Mouse (Mus musculus) heart, postnatal 10 days (tissue): ENCODE results near the gene Prdm9. TPM values are rescaled to one million over a fixed set of nuclear protein-coding genes. Genes with fewer than 3 reads are reported as not detected.
A peak's percentile ranks its signal among the peaks of the same experiment; 100 is the strongest.

Experiments used
- DNase-seq, 2 experiments: peaks; one replicate each; pipeline ENCODE4 v3.0.0; 2021
- intact Hi-C: fragments of 180-260 bp; cut with DNase I; formaldehyde crosslinking; loops from one replicate; pipeline ENCODE4 v1.15.1; 2025
- total RNA-seq, 2 experiments: library from RNA; stranded (reverse); gene quantifications; 2 replicates each; pipeline ENCODE4 v1.2.3; 2021

Gene Prdm9
- total RNA-seq, 2 experiments from 2014 or later, result 3.1 to 3.4 TPM

GRCm38 (mm10) chr17:15528887-15529286, 35.3 kb downstream of the Prdm9 start:
- no peak for DNase-seq
- intact Hi-C loops, result loop anchor here (5.0 kb wide), 1 partner anchor 33 kb away; the partner anchor contains the start of gene Prdm9

GRCm38 (mm10) chr17:15527811-15528136, 36.4 kb downstream of the Prdm9 start:
- intact Hi-C loops, result loop anchor here (2.0 to 5.0 kb wide), 2 partner anchors 35 to 187 kb away; partner anchors contain the start of gene Prdm9
- DNase-seq, result no peak

GRCm38 (mm10) chr17:15526986-15527810, 37.0 kb downstream of the Prdm9 start, which contains the start of gene Pdcd2:
TSS of gene Pdcd2 (minus strand) at chr17:15527301.
- intact Hi-C loops, result loop anchor here (2.0 to 5.0 kb wide), 2 partner anchors 35 to 188 kb away; partner anchors contain the start of gene Prdm9
- peak; percentile 96 to 97 for DNase-seq

- intact Hi-C loops, result loop anchor here (2.0 to 5.0 kb wide), 2 partner anchors 36 to 188 kb away; partner anchors contain the start of gene Prdm9
- DNase-seq, result peak; percentile 3 to 7
These were observed 37.9 kb downstream of the Prdm9 start for GRCm38 (mm10) chr17:15526304-15526703.

- intact Hi-C loops, result no loop called here
- no peak for DNase-seq
These were observed 45.4 kb downstream of the Prdm9 start for GRCm38 (mm10) chr17:15518766-15519165.

- no peak for DNase-seq
- intact Hi-C loops, result no loop called here
These were observed 46.0 kb downstream of the Prdm9 start for GRCm38 (mm10) chr17:15518186-15518585.

- no peak for DNase-seq
- intact Hi-C loops, result no loop called here
These were observed 46.4 kb downstream of the Prdm9 start for GRCm38 (mm10) chr17:15517776-15518175.

GRCm38 (mm10) chr17:15510694-15511093, 53.5 kb downstream of the Prdm9 start:
- intact Hi-C loops, result no loop called here
- no peak for DNase-seq

GRCm38 (mm10) chr17:15499656-15500394, 64.3 kb downstream of the Prdm9 start, which contains the start of the genes Psmb1 and Tbp:
TSS of gene Psmb1 (minus strand) at chr17:15499751.
TSS of gene Tbp (plus strand) at chr17:15499888.
- intact Hi-C loops, result loop anchor here (2.0 kb wide), 1 partner anchor 25 kb away; no protein-coding TSS in a partner anchor
- DNase-seq, result peak; percentile 98 to 99

- DNase-seq, result no peak
- intact Hi-C loops, result no loop called here
These were observed 65.4 kb downstream of the Prdm9 start for GRCm38 (mm10) chr17:15498753-15499113.

- intact Hi-C loops, result no loop called here
- DNase-seq, result peak; percentile 96 to 97
These were observed 66.0 kb downstream of the Prdm9 start for GRCm38 (mm10) chr17:15497882-15498752.

Other genes with a start within 250 kb of the Prdm9 start
- gene Dll1, start 187.5 kb downstream of the Prdm9 start, total RNA-seq, result 1 to 10 TPM; 8.4 to 8.5 TPM
- gene Fam120b, start 168.2 kb downstream of the Prdm9 start, total RNA-seq, result 10 to 100 TPM; 10.8 to 11.5 TPM
- 100 to 1,000 TPM; 138 to 142 TPM for gene Psmb1, start 64.6 kb downstream of the Prdm9 start, total RNA-seq
- 10 to 100 TPM; 11.6 to 16.9 TPM for gene Tbp, start 64.5 kb downstream of the Prdm9 start, total RNA-seq
- 10 to 100 TPM; 16.8 to 17.0 TPM for gene Pdcd2, start 37.1 kb downstream of the Prdm9 start, total RNA-seq
- gene Chd1, start 140.6 kb upstream of the Prdm9 start, total RNA-seq, result 10 to 100 TPM; 28.5 to 29.5 TPM